Mouse (Mus musculus) bone marrow macrophage, adult 2 months (primary cell): ENCODE results near the gene Rnf5. TPM values are rescaled to one million over a fixed set of nuclear protein-coding genes. Genes with fewer than 3 reads are reported as not detected.

Source experiments
- H3K27ac ChIP-seq: 2 replicates; pipeline ENCODE4 v1.5.1; 2012; ENCODE audit warnings: low read depth, low read length; ENCODE audit not compliant: insufficient read depth
- H3K4me1 ChIP-seq: 2 replicates; pipeline ENCODE4 v1.6.1; 2012; ENCODE audit warnings: low read length; ENCODE audit not compliant: control insufficient read depth, insufficient read depth
- H3K4me3 ChIP-seq: 2 replicates; pipeline ENCODE4 v1.5.1; 2012; ENCODE audit warnings: mild to moderate bottlenecking, low read length, moderate library complexity; ENCODE audit not compliant: insufficient read depth
- CTCF ChIP-seq: IDR thresholded peaks from 2 replicates; pipeline ENCODE4 v1.5.1; 2012; ENCODE audit warnings: low read depth, mild to moderate bottlenecking, low read length, moderate library complexity
- POLR2A ChIP-seq: IDR thresholded peaks from 2 replicates; pipeline ENCODE4 v1.6.1; 2012; ENCODE audit warnings: mild to moderate bottlenecking, low read depth, low read length, borderline replicate concordance
- polyA plus RNA-seq: library from polyadenylated mRNA; stranded (reverse); fragments of >200 nt; gene quantifications from 2 replicates; pipeline ENCODE4 v1.2.4, GENCODE M21; 2012; ENCODE audit not compliant: missing spikeins, insufficient read depth, insufficient read length

Gene Rnf5
- polyA plus RNA-seq, 1 experiment: 110 TPM

- Histone ChIP-seq H3K27ac (no peak overlapping the region), H3K4me3 (no peak overlapping the region), H3K4me1 (peaks cover 27% of the 10 kb centered on the region)
- TF ChIP-seq POLR2A: no peak
These were observed 43.6 kb downstream of the Rnf5 start for GRCm38 (mm10) chr17:34559895-34560294.

DNA sequence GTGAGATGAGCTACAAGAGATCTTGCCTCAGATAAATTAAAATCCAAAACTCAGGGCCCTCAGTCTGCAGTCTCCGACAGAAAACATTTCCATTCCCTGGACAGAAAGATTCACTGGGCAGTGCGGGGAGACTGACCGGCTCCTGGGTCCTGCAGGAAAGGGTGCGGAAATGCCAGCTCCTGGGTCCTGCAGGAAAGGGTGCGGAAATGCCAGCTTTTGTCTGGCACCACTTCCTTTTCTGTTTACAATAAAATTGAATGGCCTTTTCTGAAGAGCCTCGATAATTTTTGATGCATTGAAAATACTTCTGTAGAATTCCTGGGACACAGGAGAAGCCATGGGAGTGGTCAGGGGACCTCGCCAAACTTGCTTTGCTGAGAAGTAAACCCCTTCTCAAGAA, 44.4 kb downstream of the Rnf5 start:
- Histone ChIP-seq H3K4me1 (peaks cover 25% of the 10 kb centered on the region), H3K27ac (no peak overlapping the region)
- TF ChIP-seq CTCF: no peak
- TF ChIP-seq POLR2A: no peak

GRCm38 (mm10) chr17:34557411-34557810, 46.1 kb downstream of the Rnf5 start:
- TF ChIP-seq CTCF (no peak), POLR2A (no peak)
- Histone ChIP-seq H3K4me1 (peaks cover 24% of the 10 kb centered on the region), H3K27ac (no peak overlapping the region), H3K4me3 (no peak overlapping the region)

More for the DNA sequence above, 44.4 kb downstream of the Rnf5 start:
- no peak overlapping the region for H3K4me3 ChIP-seq

DNA sequence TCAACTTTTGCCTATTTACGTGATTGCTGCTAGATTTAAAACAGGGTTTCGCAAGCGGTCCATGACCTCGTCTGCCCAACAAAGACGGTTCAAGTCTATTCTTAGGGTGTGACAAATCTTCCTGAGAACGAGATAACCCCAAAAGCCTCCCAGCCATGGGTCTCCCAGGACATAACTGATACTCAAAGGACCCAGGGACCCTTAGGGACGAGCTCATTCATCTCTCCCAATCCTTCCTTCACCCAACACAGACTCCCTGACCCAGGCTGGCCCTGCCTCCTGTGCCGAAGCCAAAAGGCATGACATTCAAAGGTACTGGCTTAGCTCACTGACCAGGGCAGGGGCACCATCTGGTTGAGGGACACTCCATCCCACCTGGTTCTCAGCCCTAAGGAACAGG, 47.1 kb downstream of the Rnf5 start:
- Histone ChIP-seq H3K4me1 (peaks cover 18% of the 10 kb centered on the region), H3K27ac (peak overlapping the region; percentile 9; the same call in 1 of the 2 replicates), H3K4me3 (no peak overlapping the region)
- no peak for TF ChIP-seq POLR2A
- TF ChIP-seq CTCF: no peak

DNA sequence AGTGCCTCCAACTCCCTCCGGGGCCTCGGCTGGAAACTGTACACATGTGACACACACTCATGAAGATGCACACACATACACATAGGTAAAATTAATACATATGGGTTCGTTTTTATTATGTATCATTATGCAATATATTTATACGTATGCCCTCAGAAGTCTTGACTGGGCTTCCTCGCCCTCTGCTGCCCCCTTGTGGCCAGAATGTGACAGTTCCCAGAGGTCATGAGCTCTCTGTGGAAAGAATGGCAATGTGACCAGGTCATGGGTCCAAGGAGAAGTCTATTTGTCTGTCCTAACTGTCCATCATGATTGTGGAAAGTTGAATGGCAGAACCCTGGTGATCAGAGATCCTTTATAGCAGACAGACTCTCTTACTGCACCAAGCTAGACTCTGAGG, 48.0 kb downstream of the Rnf5 start:
- no peak for TF ChIP-seq POLR2A
- peak; percentile 72 for TF ChIP-seq CTCF
- Histone ChIP-seq H3K27ac (no peak overlapping the region), H3K4me1 (peaks cover 17% of the 10 kb centered on the region), H3K4me3 (no peak overlapping the region)

Other genes with a start within 250 kb of the Rnf5 start
- 0.41 and 0.71 TPM in 2 replicates for gene Btnl2, start 248.9 kb downstream of the Rnf5 start, polyA plus RNA-seq
- gene Btnl1, start 226.6 kb downstream of the Rnf5 start, polyA plus RNA-seq: not detected in 2 replicates
- 0.95 TPM in 1 of 2 replicates, not detected in the other for gene BC051142, start 204.9 kb downstream of the Rnf5 start, polyA plus RNA-seq
- not detected in 2 replicates for gene Btnl4, start 126.4 kb downstream of the Rnf5 start, polyA plus RNA-seq
- gene Btnl6, start 86.3 kb downstream of the Rnf5 start, polyA plus RNA-seq: not detected in 2 replicates
- 0.78 and 1.3 TPM in 2 replicates for gene Notch4, start 39.4 kb downstream of the Rnf5 start, polyA plus RNA-seq
- gene Gpsm3, start 13.9 kb downstream of the Rnf5 start, polyA plus RNA-seq: 217 and 244 TPM in 2 replicates
- gene Pbx2, start 12.4 kb downstream of the Rnf5 start, polyA plus RNA-seq: 85.9 and 90.0 TPM in 2 replicates
- gene Ager, start 5.8 kb downstream of the Rnf5 start, polyA plus RNA-seq: 1.3 and 2.2 TPM in 2 replicates
- 93.0 and 101 TPM in 2 replicates for gene Agpat1, start 572 bp upstream of the Rnf5 start, polyA plus RNA-seq
- gene Egfl8, start 12.3 kb upstream of the Rnf5 start, polyA plus RNA-seq: 4.9 and 9.0 TPM in 2 replicates
- 101 and 118 TPM in 2 replicates for gene Ppt2, start 24.8 kb upstream of the Rnf5 start, polyA plus RNA-seq
- gene Prrt1, start 25.8 kb upstream of the Rnf5 start, polyA plus RNA-seq: 0.76 and 1.3 TPM in 2 replicates
- 22.4 and 22.9 TPM in 2 replicates for gene Fkbpl, start 41.1 kb upstream of the Rnf5 start, polyA plus RNA-seq
- gene Atf6b, start 43.5 kb upstream of the Rnf5 start, polyA plus RNA-seq: 42.6 and 62.7 TPM in 2 replicates
- gene Tnxb, start 66.8 kb upstream of the Rnf5 start, polyA plus RNA-seq: not detected in 2 replicates
- 0.75 and 2.2 TPM in 2 replicates for gene C4b, start 140.2 kb upstream of the Rnf5 start, polyA plus RNA-seq
- not detected in 2 replicates for gene Cyp21a1, start 200.9 kb upstream of the Rnf5 start, polyA plus RNA-seq
- 33.8 and 44.1 TPM in 2 replicates for gene Stk19, start 233.3 kb upstream of the Rnf5 start, polyA plus RNA-seq
- gene Dxo, start 233.3 kb upstream of the Rnf5 start, polyA plus RNA-seq: 30.8 and 38.9 TPM in 2 replicates
- 37.8 and 40.2 TPM in 2 replicates for gene Skiv2l, start 246.5 kb upstream of the Rnf5 start, polyA plus RNA-seq
- 48.9 and 56.8 TPM in 2 replicates for gene Nelfe, start 246.7 kb upstream of the Rnf5 start, polyA plus RNA-seq